Mouse (Mus musculus) olfactory bulb, adult 2 months (tissue): ENCODE measurements around the gene Apbb1ip.

Experiments
- CTCF ChIP-seq: fragments of 200-500 bp; IDR thresholded peaks from 2 replicates; pipeline ENCODE4 v1.5.1; 2012; ENCODE audit warnings: low read depth, mild to moderate bottlenecking, low read length, moderate library complexity; ENCODE audit not compliant: insufficient read depth
- POLR2A ChIP-seq: fragments of 200-500 bp; IDR thresholded peaks from 2 replicates; pipeline ENCODE4 v1.6.1; 2012; ENCODE audit warnings: mild to moderate bottlenecking, low read depth, low read length, moderate library complexity; ENCODE audit not compliant: insufficient read depth

GRCm38 (mm10) chr2:22736134-22736533, 37.8 kb upstream of the Apbb1ip start:
- TF ChIP-seq CTCF (no peak), POLR2A (no peak)
